Mouse (Mus musculus): ENCODE results near the gene St7. TPM values are rescaled to one million over a fixed set of nuclear protein-coding genes. Genes with fewer than 3 reads are reported as not detected.

St7 gene
- polyA plus RNA-seq, 1 experiment from 2014 or later, result 25.5 TPM

- Histone ChIP-seq H3K4me2 (ENCODE audit: low read length) (no peak overlapping the region), H3K4me1 (replicated peaks; ENCODE audit: control insufficient read depth, insufficient read depth, low read length) (no peaks in the 10 kb centered on the region), H3K27me3 (replicated peaks; ENCODE audit: control insufficient read depth, insufficient read depth, low read length) (no peaks in the 10 kb centered on the region), H3K9me3 (ENCODE audit: control insufficient read depth, low read length) (no peaks in the 10 kb centered on the region), H3K36me3 (ENCODE audit: control insufficient read depth, insufficient read depth, low read length) (0 out of 2 replicates have a peak, but pooled peaks cover 3% of the 10 kb centered on the region), H3K27ac (ENCODE audit: low read depth) (no peak overlapping the region), H3K4me3 (ENCODE audit: low read depth, low read length) (no peak overlapping the region), H3K9ac (ENCODE audit: low read length) (no peak overlapping the region)
- DNase-seq (ENCODE audit: low spot score) (no peak), ATAC-seq (replicated peaks; ENCODE audit: low FRiP score, low TSS enrichment, low read depth) (no peak)
- WGBS, result 95% methylated on average over 2 of the region's 2 CpGs
Measured at GRCm38 (mm10) chr6:17855616-17856015, 162.9 kb downstream of the St7 start.

- Histone ChIP-seq H3K9ac (ENCODE audit: low read length) (no peak overlapping the region), H3K27ac (ENCODE audit: low read depth) (no peak overlapping the region), H3K4me1 (replicated peaks; ENCODE audit: control insufficient read depth, insufficient read depth, low read length) (no peaks in the 10 kb centered on the region), H3K9me3 (ENCODE audit: control insufficient read depth, low read length) (no peaks in the 10 kb centered on the region), H3K4me2 (ENCODE audit: low read length) (no peak overlapping the region), H3K27me3 (replicated peaks; ENCODE audit: control insufficient read depth, insufficient read depth, low read length) (no peaks in the 10 kb centered on the region), H3K36me3 (ENCODE audit: control insufficient read depth, insufficient read depth, low read length) (no peaks in the 10 kb centered on the region), H3K4me3 (ENCODE audit: low read depth, low read length) (no peak overlapping the region)
- DNase-seq (ENCODE audit: low spot score) (no peak), ATAC-seq (replicated peaks; ENCODE audit: low FRiP score, low TSS enrichment, low read depth) (no peak)
- WGBS, result 92% methylated on average over 1 of the region's 1 CpGs
Measured at GRCm38 (mm10) chr6:17859564-17859963, 166.8 kb downstream of the St7 start.

- ATAC-seq (replicated peaks; ENCODE audit: low FRiP score, low TSS enrichment, low read depth), result no peak
- H3K9ac ChIP-seq (ENCODE audit: low read length), result no peak overlapping the region
- WGBS, result 92% methylated on average over 1 of the region's 1 CpGs
- no peak for DNase-seq (ENCODE audit: low spot score)
- no peaks in the 10 kb centered on the region for H3K9me3 ChIP-seq (ENCODE audit: control insufficient read depth, low read length)
- no peaks in the 10 kb centered on the region for H3K27me3 ChIP-seq (replicated peaks; ENCODE audit: control insufficient read depth, insufficient read depth, low read length)
- H3K27ac ChIP-seq (ENCODE audit: low read depth), result no peak overlapping the region
- H3K4me1 ChIP-seq (replicated peaks; ENCODE audit: control insufficient read depth, insufficient read depth, low read length), result no peaks in the 10 kb centered on the region
- no peak overlapping the region for H3K4me3 ChIP-seq (ENCODE audit: low read depth, low read length)
- no peaks in the 10 kb centered on the region for H3K36me3 ChIP-seq (ENCODE audit: control insufficient read depth, insufficient read depth, low read length)
- H3K4me2 ChIP-seq (ENCODE audit: low read length), result no peak overlapping the region
Measured at GRCm38 (mm10) chr6:17860463-17860862, 167.7 kb downstream of the St7 start.

GRCm38 (mm10) chr6:17867796-17868195 lies 175.1 kb downstream of the St7 start:
- H3K4me2 ChIP-seq (ENCODE audit: low read length), result no peak overlapping the region
- H3K27ac ChIP-seq (ENCODE audit: low read depth), result no peak overlapping the region
- no peaks in the 10 kb centered on the region for H3K9me3 ChIP-seq (ENCODE audit: control insufficient read depth, low read length)
- no peaks in the 10 kb centered on the region for H3K27me3 ChIP-seq (replicated peaks; ENCODE audit: control insufficient read depth, insufficient read depth, low read length)
- ATAC-seq (replicated peaks; ENCODE audit: low FRiP score, low TSS enrichment, low read depth) (no peak), DNase-seq (ENCODE audit: low spot score) (no peak)
- WGBS, result 53% methylated on average over 1 of the region's 1 CpGs
- no peaks in the 10 kb centered on the region for H3K4me1 ChIP-seq (replicated peaks; ENCODE audit: control insufficient read depth, insufficient read depth, low read length)
- no peak overlapping the region for H3K4me3 ChIP-seq (ENCODE audit: low read depth, low read length)
- no peaks in the 10 kb centered on the region for H3K36me3 ChIP-seq (ENCODE audit: control insufficient read depth, insufficient read depth, low read length)
- no peak overlapping the region for H3K9ac ChIP-seq (ENCODE audit: low read length)

- no peaks in the 10 kb centered on the region for H3K36me3 ChIP-seq (ENCODE audit: control insufficient read depth, insufficient read depth, low read length)
- ATAC-seq (replicated peaks; ENCODE audit: low FRiP score, low TSS enrichment, low read depth) (no peak), DNase-seq (ENCODE audit: low spot score) (no peak)
- 87% methylated on average over 3 of the region's 3 CpGs for WGBS
- no peak overlapping the region for H3K4me2 ChIP-seq (ENCODE audit: low read length)
- no peaks in the 10 kb centered on the region for H3K9me3 ChIP-seq (ENCODE audit: control insufficient read depth, low read length)
- no peak overlapping the region for H3K9ac ChIP-seq (ENCODE audit: low read length)
- H3K4me3 ChIP-seq (ENCODE audit: low read depth, low read length), result no peak overlapping the region
- no peak overlapping the region for H3K27ac ChIP-seq (ENCODE audit: low read depth)
- H3K27me3 ChIP-seq (replicated peaks; ENCODE audit: control insufficient read depth, insufficient read depth, low read length), result no peaks in the 10 kb centered on the region
- no peaks in the 10 kb centered on the region for H3K4me1 ChIP-seq (replicated peaks; ENCODE audit: control insufficient read depth, insufficient read depth, low read length)
Measured at GRCm38 (mm10) chr6:17871831-17872372, 179.2 kb downstream of the St7 start.

GRCm38 (mm10) chr6:17875606-17876005 lies 182.9 kb downstream of the St7 start:
- Histone ChIP-seq H3K4me2 (ENCODE audit: low read length) (no peak overlapping the region), H3K36me3 (ENCODE audit: control insufficient read depth, insufficient read depth, low read length) (no peaks in the 10 kb centered on the region), H3K4me3 (ENCODE audit: low read depth, low read length) (no peak overlapping the region), H3K27ac (ENCODE audit: low read depth) (no peak overlapping the region), H3K4me1 (replicated peaks; ENCODE audit: control insufficient read depth, insufficient read depth, low read length) (no peaks in the 10 kb centered on the region), H3K27me3 (replicated peaks; ENCODE audit: control insufficient read depth, insufficient read depth, low read length) (no peaks in the 10 kb centered on the region), H3K9ac (ENCODE audit: low read length) (no peak overlapping the region), H3K9me3 (ENCODE audit: control insufficient read depth, low read length) (no peaks in the 10 kb centered on the region)
- 74% methylated on average over 7 of the region's 7 CpGs for WGBS
- DNase-seq (ENCODE audit: low spot score) (no peak), ATAC-seq (replicated peaks; ENCODE audit: low FRiP score, low TSS enrichment, low read depth) (no peak)

- ATAC-seq (replicated peaks; ENCODE audit: low FRiP score, low TSS enrichment, low read depth) (no peak), DNase-seq (ENCODE audit: low spot score) (no peak)
- Histone ChIP-seq H3K27ac (ENCODE audit: low read depth) (no peak overlapping the region), H3K4me2 (ENCODE audit: low read length) (no peak overlapping the region), H3K9me3 (ENCODE audit: control insufficient read depth, low read length) (no peaks in the 10 kb centered on the region), H3K4me3 (ENCODE audit: low read depth, low read length) (no peak overlapping the region), H3K4me1 (replicated peaks; ENCODE audit: control insufficient read depth, insufficient read depth, low read length) (no peaks in the 10 kb centered on the region), H3K36me3 (ENCODE audit: control insufficient read depth, insufficient read depth, low read length) (no peaks in the 10 kb centered on the region), H3K27me3 (replicated peaks; ENCODE audit: control insufficient read depth, insufficient read depth, low read length) (no peaks in the 10 kb centered on the region), H3K9ac (ENCODE audit: low read length) (no peak overlapping the region)
- 91% methylated on average over 3 of the region's 3 CpGs for WGBS
Measured at GRCm38 (mm10) chr6:17876023-17876613, 183.4 kb downstream of the St7 start.

GRCm38 (mm10) chr6:17876670-17877179 lies 184.0 kb downstream of the St7 start:
- H3K36me3 ChIP-seq (ENCODE audit: control insufficient read depth, insufficient read depth, low read length), result no peaks in the 10 kb centered on the region
- H3K9me3 ChIP-seq (ENCODE audit: control insufficient read depth, low read length), result no peaks in the 10 kb centered on the region
- ATAC-seq (replicated peaks; ENCODE audit: low FRiP score, low TSS enrichment, low read depth) (no peak), DNase-seq (ENCODE audit: low spot score) (no peak)
- no peak overlapping the region for H3K27ac ChIP-seq (ENCODE audit: low read depth)
- no peaks in the 10 kb centered on the region for H3K4me1 ChIP-seq (replicated peaks; ENCODE audit: control insufficient read depth, insufficient read depth, low read length)
- no peaks in the 10 kb centered on the region for H3K27me3 ChIP-seq (replicated peaks; ENCODE audit: control insufficient read depth, insufficient read depth, low read length)
- WGBS, result 63% methylated on average over 7 of the region's 7 CpGs
- H3K4me3 ChIP-seq (ENCODE audit: low read depth, low read length), result no peak overlapping the region
- no peak overlapping the region for H3K9ac ChIP-seq (ENCODE audit: low read length)
- no peak overlapping the region for H3K4me2 ChIP-seq (ENCODE audit: low read length)

GRCm38 (mm10) chr6:17882943-17883342 lies 190.2 kb downstream of the St7 start:
- Histone ChIP-seq H3K27ac (ENCODE audit: low read depth) (no peak overlapping the region), H3K4me1 (replicated peaks; ENCODE audit: control insufficient read depth, insufficient read depth, low read length) (no peaks in the 10 kb centered on the region), H3K9ac (ENCODE audit: low read length) (no peak overlapping the region), H3K27me3 (replicated peaks; ENCODE audit: control insufficient read depth, insufficient read depth, low read length) (no peaks in the 10 kb centered on the region), H3K9me3 (ENCODE audit: control insufficient read depth, low read length) (no peaks in the 10 kb centered on the region), H3K4me3 (ENCODE audit: low read depth, low read length) (no peak overlapping the region), H3K4me2 (ENCODE audit: low read length) (no peak overlapping the region), H3K36me3 (ENCODE audit: control insufficient read depth, insufficient read depth, low read length) (peaks cover 5% of the 10 kb centered on the region)
- ATAC-seq (replicated peaks; ENCODE audit: low FRiP score, low TSS enrichment, low read depth) (no peak), DNase-seq (ENCODE audit: low spot score) (no peak)
